Mouse (Mus musculus) olfactory bulb, adult 2 months (tissue): ENCODE measurements at regions not wholly inside any gene's neighbourhood (a gene's known extent, or its start where the extent isn't known, plus 50 kb on each side); places are given as distances from the start of the nearest gene placed in this dataset.

Experiments
- H3K27ac ChIP-seq: fragments of 200-500 bp; 2 replicates; pipeline ENCODE4 v1.5.1; 2012; ENCODE audit warnings: low read depth, low read length; ENCODE audit not compliant: insufficient read depth
- H3K4me1 ChIP-seq: fragments of 200-500 bp; 2 replicates; pipeline ENCODE4 v1.6.1; 2012; ENCODE audit warnings: low read length; ENCODE audit not compliant: control insufficient read depth, insufficient read depth
- H3K4me3 ChIP-seq: fragments of 200-500 bp; 2 replicates; pipeline ENCODE4 v1.5.1; 2012; ENCODE audit warnings: mild to moderate bottlenecking, low read depth, low read length, moderate library complexity; ENCODE audit not compliant: insufficient read depth
- CTCF ChIP-seq: fragments of 200-500 bp; IDR thresholded peaks from 2 replicates; pipeline ENCODE4 v1.5.1; 2012; ENCODE audit warnings: low read depth, mild to moderate bottlenecking, low read length, moderate library complexity; ENCODE audit not compliant: insufficient read depth
- POLR2A ChIP-seq: fragments of 200-500 bp; IDR thresholded peaks from 2 replicates; pipeline ENCODE4 v1.6.1; 2012; ENCODE audit warnings: mild to moderate bottlenecking, low read depth, low read length, moderate library complexity; ENCODE audit not compliant: insufficient read depth
- WGBS: fragments of 180-500 bp; shearing (Covaris S2); methylation state at CpG from one replicate; pipeline ENCODE4 v1.1.7; 2018; 5-methylcytosine and 5-hydroxymethylcytosine counted together

DNA sequence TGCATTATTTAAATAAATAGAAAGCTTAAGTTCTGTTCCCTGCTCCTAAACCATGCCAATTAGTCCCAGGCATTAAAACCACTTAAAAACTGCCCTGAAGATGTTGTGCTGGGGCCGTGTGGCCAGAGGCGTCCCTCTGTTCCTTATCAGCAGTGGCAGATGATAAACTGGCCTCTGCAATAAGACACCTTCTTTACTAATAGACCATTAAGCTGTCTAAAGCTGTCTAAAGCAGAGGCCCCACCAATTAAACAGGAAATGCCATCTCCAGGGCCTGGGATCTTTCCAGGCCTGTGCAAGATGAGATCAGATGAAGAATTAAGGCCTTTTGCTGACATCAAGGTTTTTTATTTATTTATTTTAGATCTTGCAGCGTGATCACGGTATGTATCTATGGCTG lies 118.6 kb downstream of the Edn3 start:
- Histone ChIP-seq H3K27ac (no peak overlapping the region), H3K4me1 (no peaks in the 10 kb centered on the region), H3K4me3 (no peak overlapping the region)
- TF ChIP-seq POLR2A (no peak), CTCF (no peak)
- WGBS: 88% methylated on average over 4 of the region's 4 CpGs

DNA sequence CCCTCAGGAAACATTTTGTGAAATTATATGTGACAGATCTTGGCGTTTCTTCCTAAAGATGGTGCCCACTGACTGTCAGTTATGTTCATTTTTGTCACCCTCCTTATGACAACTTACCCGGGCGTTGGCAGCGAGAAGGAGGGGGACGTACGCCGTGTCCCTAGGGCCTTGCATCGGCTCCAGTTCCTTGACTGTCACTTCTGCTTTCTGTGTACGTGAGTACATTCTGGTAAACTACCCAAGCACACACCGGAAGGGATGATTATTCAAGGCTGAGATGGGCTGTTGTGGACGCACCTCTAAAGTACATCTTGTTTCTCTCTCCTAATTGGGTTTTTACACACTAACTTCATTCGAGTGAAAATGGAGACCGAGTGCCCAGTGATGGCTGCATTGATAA lies 120.2 kb downstream of the Edn3 start:
- no peak overlapping the region for H3K27ac ChIP-seq
- no peaks in the 10 kb centered on the region for H3K4me1 ChIP-seq
- no peak overlapping the region for H3K4me3 ChIP-seq
- WGBS: 89% methylated on average over 13 of the region's 13 CpGs
- no peak for TF ChIP-seq CTCF
- no peak for TF ChIP-seq POLR2A

DNA sequence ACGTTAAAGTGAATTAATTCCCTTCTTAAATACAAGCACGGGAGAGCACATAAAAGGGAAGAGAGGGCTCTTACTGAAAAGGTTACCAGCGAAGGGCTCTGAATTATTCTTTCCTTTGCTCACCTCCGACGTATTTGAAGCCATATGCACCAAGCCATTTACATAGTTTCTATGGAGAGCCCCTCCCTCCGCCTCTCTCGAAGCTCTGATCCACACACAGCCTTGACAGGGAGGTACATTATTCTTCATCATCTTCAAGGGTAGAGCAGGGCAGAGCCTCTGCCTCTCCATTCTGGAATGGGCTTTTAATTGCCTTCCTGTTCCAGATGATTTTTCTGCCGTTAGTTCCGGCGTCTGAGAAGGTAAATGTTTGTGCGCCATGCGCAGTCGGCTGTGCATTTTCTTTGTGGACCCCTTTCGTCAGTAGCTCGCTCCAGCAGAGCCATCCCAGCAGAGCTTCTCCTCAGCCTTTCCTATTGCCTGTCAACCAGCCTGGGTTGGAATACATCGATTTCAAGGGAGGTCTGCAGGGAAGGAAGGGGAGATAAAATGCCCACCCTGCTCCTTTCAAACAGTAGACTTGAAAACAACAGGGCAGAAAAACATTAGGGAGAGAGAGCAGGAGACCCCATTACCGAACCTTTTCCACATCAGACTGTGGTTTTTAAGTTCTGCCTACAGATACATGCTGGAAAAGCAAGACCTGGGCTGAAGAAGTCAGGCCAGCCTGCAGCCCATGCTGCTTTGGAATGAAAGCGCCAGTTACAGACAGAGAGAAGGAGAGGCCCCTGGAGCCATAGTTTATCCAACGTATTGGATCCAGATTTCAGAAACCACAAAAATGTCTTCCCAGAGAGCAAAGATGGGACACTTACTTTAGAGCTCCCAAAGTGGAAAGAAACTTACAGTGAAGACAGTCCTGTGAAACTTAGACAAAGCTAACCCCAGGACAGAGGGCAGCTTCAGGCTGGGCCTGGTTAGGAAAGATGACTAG lies 124.1 kb downstream of the Edn3 start:
- Histone ChIP-seq H3K4me1 (no peaks in the 10 kb centered on the region), H3K4me3 (no peak overlapping the region), H3K27ac (no peak overlapping the region)
- TF ChIP-seq CTCF (no peak), POLR2A (no peak)
- WGBS: 84% methylated on average over 19 of the region's 19 CpGs

DNA sequence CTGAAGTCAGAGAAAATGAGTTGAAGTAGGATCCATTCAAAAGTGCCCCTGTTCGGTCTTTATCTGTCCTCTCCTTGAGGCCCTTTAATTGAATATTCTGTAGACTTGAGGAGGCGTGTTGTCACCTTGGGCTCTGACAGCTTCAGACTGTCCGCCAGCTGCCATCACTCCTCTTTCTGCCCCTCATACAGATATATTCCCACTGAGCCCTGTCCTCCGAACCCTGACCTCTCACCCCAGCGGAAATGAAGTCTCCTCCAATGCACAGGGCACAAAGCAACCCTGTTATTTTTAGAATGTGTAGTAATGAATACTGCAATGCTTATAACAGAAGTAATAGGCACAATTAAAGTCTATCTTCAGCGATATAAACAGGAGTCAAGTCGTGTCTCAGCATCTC lies 117.4 kb upstream of the Gm14444 start:
- Histone ChIP-seq H3K4me3 (no peak overlapping the region), H3K27ac (no peak overlapping the region), H3K4me1 (no peaks in the 10 kb centered on the region)
- TF ChIP-seq POLR2A (no peak), CTCF (no peak)
- WGBS: 71% methylated on average over 7 of the region's 7 CpGs

DNA sequence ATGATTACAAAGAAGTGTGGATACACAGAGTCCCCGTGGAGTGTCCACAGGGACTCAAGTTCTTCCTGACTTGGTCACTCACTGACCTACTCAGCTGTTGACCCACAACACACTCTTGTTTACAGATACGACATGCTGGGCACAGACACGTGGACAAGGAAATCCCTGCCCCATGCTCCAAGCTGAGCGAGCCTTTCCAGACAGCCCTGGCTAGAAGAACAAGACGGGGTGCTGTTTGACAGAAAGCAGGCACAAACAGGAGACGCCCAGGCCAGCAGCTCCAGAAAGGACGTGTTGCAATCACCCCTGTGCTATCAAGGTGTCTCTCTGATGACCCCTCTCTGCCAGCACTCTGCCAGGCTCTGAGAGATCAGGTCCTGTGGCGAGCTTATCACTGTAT lies 112.6 kb upstream of the Gm14444 start:
- TF ChIP-seq POLR2A: no peak
- no peak for TF ChIP-seq CTCF
- WGBS: 74% methylated on average over 8 of the region's 8 CpGs
- H3K4me1 ChIP-seq: peaks cover 6% of the 10 kb centered on the region; the same call in 1 of the 2 replicates
- no peak overlapping the region for H3K4me3 ChIP-seq
- H3K27ac ChIP-seq: no peak overlapping the region

DNA sequence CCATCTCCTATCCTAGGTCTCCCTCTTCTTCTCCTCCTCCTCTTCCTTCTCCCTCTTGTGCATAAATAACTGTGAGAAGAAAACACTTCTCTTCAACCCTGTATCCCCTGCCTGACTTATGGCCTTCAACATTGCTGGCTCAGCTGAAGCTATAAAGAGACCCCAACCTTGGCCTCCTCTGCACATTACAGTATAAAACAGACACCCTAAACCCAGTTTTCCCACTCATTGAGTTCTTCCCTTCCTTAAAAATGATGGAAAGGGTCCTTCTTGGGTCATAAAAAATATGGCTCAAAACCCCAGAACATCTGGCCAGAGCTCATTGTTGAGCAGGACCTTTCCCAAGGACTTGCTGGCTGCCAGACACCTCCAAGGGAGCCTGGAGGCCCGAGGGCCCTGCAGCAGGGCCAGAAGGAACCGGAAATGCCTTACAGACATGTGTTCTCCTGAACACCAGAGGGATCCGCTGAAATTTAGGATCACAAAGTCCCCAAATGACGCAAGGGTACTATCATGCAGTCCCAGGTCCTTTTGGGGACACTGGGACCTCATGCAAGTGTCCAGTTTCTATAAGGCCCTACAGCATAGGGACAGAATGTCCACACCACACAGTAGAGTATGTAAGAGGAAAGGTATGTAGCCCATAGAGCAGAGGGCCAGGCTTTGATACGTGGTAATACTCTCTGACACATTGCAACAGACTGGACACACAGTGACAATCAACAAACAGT lies 109.9 kb upstream of the Gm14444 start:
- TF ChIP-seq CTCF: no peak
- TF ChIP-seq POLR2A: no peak
- Histone ChIP-seq H3K4me3 (no peak overlapping the region), H3K27ac (no peak overlapping the region), H3K4me1 (peaks cover 6% of the 10 kb centered on the region; the same call in 1 of the 2 replicates)
- WGBS: 80% methylated on average over 5 of the region's 5 CpGs

DNA sequence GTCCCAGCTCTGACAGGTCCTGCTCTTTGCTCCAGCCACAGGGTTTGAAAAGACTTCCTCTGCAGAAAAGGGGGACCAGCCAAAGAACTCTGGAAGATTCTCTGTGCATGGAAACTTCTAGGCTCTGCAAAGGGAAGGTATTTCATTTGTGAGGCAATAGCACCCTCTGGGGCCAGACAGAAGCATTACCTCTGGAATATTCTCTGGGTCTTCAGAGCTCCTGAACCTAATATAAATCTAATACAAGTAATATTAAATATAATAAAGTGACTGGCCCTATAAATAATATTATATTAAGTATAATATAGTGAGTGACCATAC lies 109.4 kb upstream of the Gm14444 start:
- Histone ChIP-seq H3K4me3 (no peak overlapping the region), H3K27ac (no peak overlapping the region), H3K4me1 (peaks cover 6% of the 10 kb centered on the region; the same call in 1 of the 2 replicates)
- TF ChIP-seq POLR2A (no peak), CTCF (no peak)

DNA sequence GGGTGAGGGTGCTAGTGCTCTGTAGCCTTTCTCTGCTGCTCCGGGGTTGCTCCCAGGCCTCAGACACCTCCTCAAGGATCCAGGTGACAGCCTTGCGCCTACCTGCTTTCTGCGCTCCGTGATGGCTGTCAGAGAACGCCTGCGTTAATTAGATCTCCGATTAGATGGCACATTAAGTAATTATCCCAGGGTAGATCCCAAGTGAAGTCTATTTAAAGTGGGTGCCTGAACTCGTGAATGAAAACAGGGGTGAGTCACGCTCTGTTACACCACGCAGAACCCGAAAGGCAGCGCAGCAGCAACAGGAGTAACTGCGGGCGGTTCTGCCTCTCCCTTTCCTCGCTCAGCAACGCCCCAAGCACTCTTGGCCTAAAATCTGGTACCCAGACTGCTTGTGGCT lies 108.2 kb upstream of the Gm14444 start:
- WGBS: 45% methylated on average over 16 of the region's 16 CpGs

DNA sequence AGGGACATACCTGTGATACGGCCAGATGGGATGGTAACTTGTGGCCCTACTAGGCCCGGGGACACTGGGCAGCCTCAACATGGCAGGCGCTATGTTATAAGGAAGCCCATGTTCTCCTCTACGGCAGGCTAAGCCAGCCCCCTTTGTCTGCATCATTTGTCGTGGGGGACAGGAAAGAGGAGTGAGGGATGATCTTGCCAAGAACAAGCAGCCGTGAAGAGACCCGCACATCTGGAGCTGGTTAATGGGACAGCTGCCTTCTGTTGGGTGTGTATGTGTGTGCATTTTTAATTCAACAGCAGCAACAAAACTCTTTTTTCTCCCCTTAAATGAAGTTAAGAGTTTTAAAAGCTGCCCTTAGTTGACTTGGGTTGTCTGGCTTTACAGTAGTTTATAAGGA lies 106.4 kb upstream of the Gm14444 start:
- no peak overlapping the region for H3K4me3 ChIP-seq
- TF ChIP-seq CTCF: no peak
- no peak for TF ChIP-seq POLR2A
- H3K4me1 ChIP-seq: peaks cover 6% of the 10 kb centered on the region; the same call in 1 of the 2 replicates
- no peak overlapping the region for H3K27ac ChIP-seq
- 89% methylated on average over 7 of the region's 7 CpGs for WGBS

More for the DNA sequence above, 108.2 kb upstream of the Gm14444 start:
- TF ChIP-seq CTCF: no peak
- no peak for TF ChIP-seq POLR2A
- Histone ChIP-seq H3K4me3 (no peak overlapping the region), H3K27ac (no peak overlapping the region), H3K4me1 (peaks cover 6% of the 10 kb centered on the region; the same call in 1 of the 2 replicates)
